Mouse (Mus musculus) megakaryocyte, adult 5-6 weeks (primary cell): ENCODE results near the gene Olfr1302. TPM values are rescaled to one million over a fixed set of nuclear protein-coding genes. Genes with fewer than 3 reads are reported as not detected.

ENCODE experiments used
- ATAC-seq: 2 replicates; pipeline ENCODE4 v1.8.0; 2016; ENCODE audit warnings: mild to moderate bottlenecking, inconsistent platforms; ENCODE audit not compliant: poor library complexity, severe bottlenecking
- total RNA-seq, 2 experiments: library from RNA; stranded (forward) in 1 of 2; stranded (reverse) in 1 of 2; fragments of 153-499, 151-499 nt in 1 of 2; fragments of 221-1000, 200-1000 nt in 1 of 2; gene quantifications; 2 replicates each; pipeline versions ENCODE4 v1.2.3 to v1.2.4; 2015 to 2017

Gene Olfr1302
- total RNA-seq (2015) (not detected in 2 replicates), total RNA-seq (2017) (not detected in 2 replicates)

DNA sequence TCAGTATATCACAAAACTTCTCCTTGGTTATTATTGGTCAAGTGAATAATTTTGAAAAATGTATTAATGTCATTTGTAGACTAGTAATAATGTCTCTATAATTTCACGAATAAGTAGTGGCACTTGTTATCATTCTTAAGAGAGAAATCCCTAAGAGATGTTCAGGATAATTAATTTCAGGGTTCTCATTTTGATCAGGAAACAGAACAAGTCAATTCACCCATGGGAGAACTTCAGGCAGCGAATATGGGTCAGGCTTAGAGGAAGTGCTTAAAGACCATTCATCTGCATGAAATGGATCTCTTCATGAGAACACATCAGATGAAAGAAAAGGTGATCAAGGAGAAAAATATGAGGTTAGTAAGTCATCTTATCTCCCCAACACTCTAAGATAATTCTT, at the start of gene Olfr1302:
Olfr1302 (plus strand) TSS at position 301 of the 400 bp plus-strand sequence.
- no peak for ATAC-seq

DNA sequence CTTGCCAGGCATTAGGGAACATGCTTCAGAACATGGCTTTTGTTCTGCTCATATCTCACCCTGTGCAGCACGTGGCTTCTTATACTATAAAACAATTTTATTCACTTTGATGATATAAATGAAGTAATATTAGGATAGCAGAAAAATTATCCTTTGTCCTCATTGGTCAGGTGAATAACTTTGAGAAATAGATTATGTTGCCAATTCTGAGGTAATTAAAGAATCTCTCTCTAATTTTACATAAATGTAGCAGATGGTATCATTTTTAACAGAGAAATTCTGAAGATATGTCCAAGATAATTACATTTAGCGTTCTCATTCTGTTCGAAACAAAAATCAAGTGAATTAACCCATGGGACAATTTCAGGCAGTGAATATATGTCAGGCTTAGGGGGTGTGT, 26.5 kb upstream of the Olfr1302 start, which contains the start of gene Olfr1301:
Olfr1301 (plus strand) TSS at position 301 of the 400 bp plus-strand sequence.
- no peak for ATAC-seq

DNA sequence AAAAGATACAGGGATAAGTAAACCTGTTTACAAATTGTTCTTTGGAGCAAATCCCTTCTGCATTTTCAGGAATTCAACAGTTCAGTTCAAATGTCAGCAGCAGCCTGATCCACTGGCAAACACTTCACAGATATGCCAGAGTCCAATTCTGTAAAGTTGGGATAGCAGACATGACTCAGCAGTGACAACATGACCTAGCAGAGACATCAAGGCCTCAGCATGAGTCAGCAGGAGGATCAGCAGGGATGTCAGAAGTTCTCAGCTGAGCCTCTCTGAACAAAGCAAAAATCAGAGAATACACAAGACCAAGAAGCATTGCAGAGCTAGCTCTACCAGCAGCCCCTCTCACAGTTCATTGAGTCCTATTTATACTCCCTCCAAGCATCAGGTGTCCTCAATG, 35.7 kb downstream of the Olfr1302 start:
- ATAC-seq: no peak

DNA sequence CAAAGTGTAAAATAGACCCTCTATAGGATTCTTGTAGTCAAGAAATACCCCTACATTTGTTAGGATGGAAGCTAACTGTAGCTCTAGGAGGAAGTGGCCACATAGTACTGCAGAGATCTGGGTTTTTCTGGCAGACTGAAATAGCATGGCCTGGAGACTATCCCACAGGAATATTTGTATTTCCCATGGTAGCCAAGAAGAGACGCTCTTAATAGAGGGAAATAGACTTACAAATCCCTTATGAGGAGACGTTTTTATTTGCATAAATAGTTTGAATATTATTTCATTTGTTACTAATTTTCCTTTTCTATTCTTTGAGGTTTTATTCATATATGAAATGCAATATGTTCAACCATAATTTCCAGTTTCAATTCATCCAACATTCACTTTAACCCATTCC, 43.0 kb downstream of the Olfr1302 start, which contains the start of gene Olfr1303:
Olfr1303 (minus strand) TSS at position 101 of the 400 bp plus-strand sequence.
- ATAC-seq: no peak

Other genes with a start within 250 kb of the Olfr1302 start
- not detected in 2 replicates for gene Olfr1294, start 237.1 kb upstream of the Olfr1302 start, total RNA-seq (2015)
- not detected in 2 replicates for gene Olfr1294, start 237.1 kb upstream of the Olfr1302 start, total RNA-seq (2017)
- gene Olfr1295, start 207.7 kb upstream of the Olfr1302 start, total RNA-seq (2015): not detected in 2 replicates
- not detected in 2 replicates for gene Olfr1295, start 207.7 kb upstream of the Olfr1302 start, total RNA-seq (2017)
- gene Olfr1297, start 150.9 kb upstream of the Olfr1302 start, total RNA-seq (2015): not detected in 2 replicates
- gene Olfr1297, start 150.9 kb upstream of the Olfr1302 start, total RNA-seq (2017): not detected in 2 replicates
- not detected in 2 replicates for gene Olfr1298, start 128.2 kb upstream of the Olfr1302 start, total RNA-seq (2015)
- gene Olfr1298, start 128.2 kb upstream of the Olfr1302 start, total RNA-seq (2017): not detected in 2 replicates
- not detected in 2 replicates for gene Olfr1299, start 116.0 kb upstream of the Olfr1302 start, total RNA-seq (2015)
- gene Olfr1299, start 116.0 kb upstream of the Olfr1302 start, total RNA-seq (2017): not detected in 2 replicates
- gene Olfr1301, start 26.4 kb upstream of the Olfr1302 start, total RNA-seq (2015): not detected in 2 replicates
- not detected in 2 replicates for gene Olfr1301, start 26.4 kb upstream of the Olfr1302 start, total RNA-seq (2017)
- not detected in 2 replicates for gene Olfr1303, start 42.9 kb downstream of the Olfr1302 start, total RNA-seq (2015)
- not detected in 2 replicates for gene Olfr1303, start 42.9 kb downstream of the Olfr1302 start, total RNA-seq (2017)
- gene Olfr1305, start 99.7 kb downstream of the Olfr1302 start, total RNA-seq (2015): not detected in 2 replicates
- gene Olfr1305, start 99.7 kb downstream of the Olfr1302 start, total RNA-seq (2017): not detected in 2 replicates
- not detected in 2 replicates for gene Olfr1306, start 138.8 kb downstream of the Olfr1302 start, total RNA-seq (2015)
- gene Olfr1306, start 138.8 kb downstream of the Olfr1302 start, total RNA-seq (2017): not detected in 2 replicates
- gene Olfr1307, start 172.0 kb downstream of the Olfr1302 start, total RNA-seq (2015): under 0.01 TPM in 1 of 2 replicates, not detected in the other
- gene Olfr1307, start 172.0 kb downstream of the Olfr1302 start, total RNA-seq (2017): not detected in 2 replicates
- gene Olfr1308, start 187.5 kb downstream of the Olfr1302 start, total RNA-seq (2015): not detected in 2 replicates
- not detected in 2 replicates for gene Olfr1308, start 187.5 kb downstream of the Olfr1302 start, total RNA-seq (2017)
- gene Olfr1309, start 212.9 kb downstream of the Olfr1302 start, total RNA-seq (2015): not detected in 2 replicates
- gene Olfr1309, start 212.9 kb downstream of the Olfr1302 start, total RNA-seq (2017): not detected in 2 replicates
- gene Olfr1310, start 235.3 kb downstream of the Olfr1302 start, total RNA-seq (2015): not detected in 2 replicates
- not detected in 2 replicates for gene Olfr1310, start 235.3 kb downstream of the Olfr1302 start, total RNA-seq (2017)
- gene Olfr1311, start 247.0 kb downstream of the Olfr1302 start, total RNA-seq (2015): not detected in 2 replicates
- gene Olfr1311, start 247.0 kb downstream of the Olfr1302 start, total RNA-seq (2017): not detected in 2 replicates